Comparison of ENCODE assay signal across 15 mouse cellular contexts in genomic region chr2:138783781-138784180, GRCm38 (mm10).
"Had no signal": no experiment of that assay in that cellular context is flagged by ENCODE, and none has a peak within 500 bp of the region (broad histone marks: within the 10 kb centered on the region; RNA-seq: fewer than 3 reads in every experiment).

No protein-coding gene starts in this region.

- H3K9me3 ChIP-seq: neural tube, embryonic 15.5 days; stomach, embryonic 15.5 days had no signal

- H3K36me3 ChIP-seq: neural tube, embryonic 15.5 days; stomach, embryonic 15.5 days had no signal

- H3K4me1 ChIP-seq: neural tube, embryonic 15.5 days; stomach, embryonic 15.5 days had no signal

- DNase-seq: retina, postnatal 1 day; right cerebral cortex, adult 18-20 months; right cerebral cortex, postnatal 14 days; right cerebral cortex, postnatal 25 days; right cerebral cortex, postnatal 4 days; spleen, adult 18-20 months; thymus, adult 18-20 months; thymus, adult 2 months; thymus, postnatal 14 days; thymus, postnatal 25 days; thymus, postnatal 36 days; thymus, postnatal 4 days had no signal

- H3K9ac ChIP-seq: neural tube, embryonic 15.5 days; stomach, embryonic 15.5 days had no signal

- H3K27me3 ChIP-seq: neural tube, embryonic 15.5 days; stomach, embryonic 15.5 days had no signal

- H3K4me2 ChIP-seq: neural tube, embryonic 15.5 days; stomach, embryonic 15.5 days had no signal

- H3K27ac ChIP-seq: neural tube, embryonic 15.5 days; stomach, embryonic 15.5 days; stomach, postnatal 0 days had no signal

- H3K4me3 ChIP-seq: neural tube, embryonic 15.5 days; stomach, embryonic 15.5 days had no signal
